Mouse (Mus musculus): ENCODE results near the gene Rapgef4.

- no peak for TF ChIP-seq CTCF (IDR thresholded peaks at IDR 0.05; ENCODE audit: control insufficient read depth, insufficient read depth, insufficient replicate concordance, low read depth, low read length)
- no peak for TF ChIP-seq POLR2A (IDR thresholded peaks at IDR 0.05; ENCODE audit: control insufficient read depth, low read depth, low read length)
These were observed 42.2 kb upstream of the Rapgef4 start for GRCm38 (mm10) chr2:71938716-71939393.
